Mouse (Mus musculus): ENCODE measurements around the gene Tmem132a.

- TF ChIP-seq MXI1 (IDR thresholded peaks at IDR 0.05; ENCODE audit: low read depth, low read length) (no peak), UBTF (IDR thresholded peaks at IDR 0.05; ENCODE audit: borderline replicate concordance, insufficient read depth, low read depth, low read length) (no peak), ELF1 (IDR thresholded peaks at IDR 0.05; ENCODE audit: low read depth, low read length) (no peak), CTCF (IDR thresholded peaks at IDR 0.05 in 2 of 3, conservative IDR thresholded peaks at IDR 0.05 in 1 of 3; ENCODE audit: control insufficient read depth in 1 of 3, insufficient read depth in 1 of 3, low read depth in 2 of 3, low read length in 3 of 3, poor library complexity in 1 of 3, severe bottlenecking in 1 of 3) (no peak)
These were observed 24.3 kb downstream of the Tmem132a start for GRCm38 (mm10) chr19:10845454-10845853.

Measured in MEL (cell line).